Mouse (Mus musculus) heart, embryonic 10.5 days (tissue): ENCODE measurements at regions not wholly inside any gene's neighbourhood (a gene's known extent, or its start where the extent isn't known, plus 50 kb on each side); places are given as distances from the start of the nearest gene placed in this dataset.

Source experiments
- DNase-seq: peaks from one replicate; pipeline ENCODE4 v3.0.0-alpha.2; 2017; ENCODE audit warnings: low spot score
- H3K27ac ChIP-seq: fragments of 300-500 bp; sonication (generic); 2 replicates; pipeline ENCODE4 v1.5.1; 2016; ENCODE audit warnings: mild to moderate bottlenecking
- H3K27me3 ChIP-seq: fragments of 300-500 bp; sonication (generic); 2 replicates; pipeline ENCODE4 v1.6.1; 2016; ENCODE audit warnings: mild to moderate bottlenecking; ENCODE audit not compliant: poor library complexity, insufficient read depth, severe bottlenecking
- H3K36me3 ChIP-seq: fragments of 300-500 bp; sonication (generic); 2 replicates; pipeline ENCODE4 v1.6.1; 2016; ENCODE audit warnings: mild to moderate bottlenecking, moderate library complexity
- H3K4me1 ChIP-seq: fragments of 300-500 bp; sonication (generic); 2 replicates; pipeline ENCODE4 v1.6.1; 2016; ENCODE audit warnings: mild to moderate bottlenecking
- H3K4me3 ChIP-seq: fragments of 300-500 bp; sonication (generic); 2 replicates; pipeline ENCODE4 v1.5.1; 2016; ENCODE audit warnings: mild to moderate bottlenecking, moderate library complexity
- H3K9me3 ChIP-seq: fragments of 300-500 bp; sonication (generic); 2 replicates; pipeline ENCODE4 v1.6.1; 2016; ENCODE audit warnings: mild to moderate bottlenecking, moderate library complexity
- WGBS: fragments of 180-500 bp; shearing (Covaris S2); methylation state at CpG from one replicate; pipeline ENCODE4 v1.1.7; 2016; 5-methylcytosine and 5-hydroxymethylcytosine counted together

DNA sequence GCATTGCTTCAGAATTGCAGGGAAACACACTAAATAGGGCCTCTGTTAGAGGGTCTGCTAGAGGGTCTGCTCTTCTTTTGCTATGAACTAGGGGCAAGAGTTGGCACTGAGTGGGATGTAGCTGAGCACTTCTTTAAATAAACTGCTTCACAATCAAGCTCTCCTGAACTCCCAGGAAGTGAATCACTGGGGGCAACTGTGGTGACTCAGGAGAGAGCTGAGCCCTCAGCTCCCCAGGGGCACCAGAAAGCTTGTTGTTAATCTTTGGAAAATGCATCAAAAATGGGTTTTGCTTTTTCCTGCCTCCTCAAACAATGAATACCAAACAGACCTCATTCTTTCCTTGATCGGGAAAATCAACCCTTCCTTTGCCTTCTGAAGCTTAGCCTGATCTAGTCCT is 57.5 kb upstream of the Gnas start:
- WGBS: 81% methylated on average over 1 of the region's 1 CpGs
- H3K4me1 ChIP-seq: no peaks in the 10 kb centered on the region

More for the DNA sequence above, 57.5 kb upstream of the Gnas start:
- Histone ChIP-seq H3K9me3 (no peaks in the 10 kb centered on the region), H3K27ac (no peak overlapping the region), H3K27me3 (no peaks in the 10 kb centered on the region), H3K4me3 (no peak overlapping the region), H3K36me3 (no peaks in the 10 kb centered on the region)
- DNase-seq: no peak
